Mouse (Mus musculus) bone marrow, adult 2 months (tissue): ENCODE measurements around the gene Cldn16.

ENCODE experiments used
- CTCF ChIP-seq: fragments of 200-500 bp; IDR thresholded peaks from 2 replicates; pipeline ENCODE4 v1.5.1; 2011; ENCODE audit warnings: low read length, control low read depth; ENCODE audit not compliant: control insufficient read depth, insufficient read depth
- POLR2A ChIP-seq: fragments of 200-500 bp; IDR thresholded peaks from 2 replicates; pipeline ENCODE4 v1.6.1; 2011; ENCODE audit warnings: low read depth, mild to moderate bottlenecking, control low read depth, low read length, borderline replicate concordance; ENCODE audit not compliant: control insufficient read depth

DNA sequence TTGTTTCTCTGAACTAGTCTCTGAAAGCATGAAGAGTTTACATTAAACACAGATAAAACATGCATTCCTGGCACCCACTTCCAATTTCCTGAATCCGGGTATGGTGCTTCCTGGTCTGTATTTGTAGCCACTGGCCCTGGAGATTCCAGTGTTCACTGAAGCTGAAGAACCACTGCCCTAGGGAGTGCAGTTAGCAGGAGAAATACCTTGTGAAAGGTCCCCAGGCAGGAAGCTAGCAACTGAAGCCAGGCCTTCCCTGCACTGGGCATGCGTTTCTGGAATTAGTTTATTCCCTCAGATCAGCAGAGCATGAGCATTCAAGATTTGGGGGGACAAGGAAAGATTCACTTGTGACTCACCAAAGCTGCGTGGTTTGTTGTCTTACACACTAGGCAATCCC lies 8.8 kb upstream of the Cldn16 start:
- TF ChIP-seq POLR2A (no peak), CTCF (no peak)
